Mouse (Mus musculus) heart, embryonic 10.5 days (tissue): ENCODE results near the gene Mpp6. TPM values are rescaled to one million over a fixed set of nuclear protein-coding genes. Genes with fewer than 3 reads are reported as not detected.

ENCODE experiments used
- DNase-seq: peaks from one replicate; pipeline ENCODE4 v3.0.0-alpha.2; 2017; ENCODE audit warnings: low spot score
- H3K27ac ChIP-seq: fragments of 300-500 bp; sonication (generic); 2 replicates; pipeline ENCODE4 v1.5.1; 2016; ENCODE audit warnings: mild to moderate bottlenecking
- H3K27me3 ChIP-seq: fragments of 300-500 bp; sonication (generic); 2 replicates; pipeline ENCODE4 v1.6.1; 2016; ENCODE audit warnings: mild to moderate bottlenecking; ENCODE audit not compliant: poor library complexity, insufficient read depth, severe bottlenecking
- H3K36me3 ChIP-seq: fragments of 300-500 bp; sonication (generic); 2 replicates; pipeline ENCODE4 v1.6.1; 2016; ENCODE audit warnings: mild to moderate bottlenecking, moderate library complexity
- H3K4me1 ChIP-seq: fragments of 300-500 bp; sonication (generic); 2 replicates; pipeline ENCODE4 v1.6.1; 2016; ENCODE audit warnings: mild to moderate bottlenecking
- H3K4me3 ChIP-seq: fragments of 300-500 bp; sonication (generic); 2 replicates; pipeline ENCODE4 v1.5.1; 2016; ENCODE audit warnings: mild to moderate bottlenecking, moderate library complexity
- H3K9me3 ChIP-seq: fragments of 300-500 bp; sonication (generic); 2 replicates; pipeline ENCODE4 v1.6.1; 2016; ENCODE audit warnings: mild to moderate bottlenecking, moderate library complexity
- WGBS: fragments of 180-500 bp; shearing (Covaris S2); methylation state at CpG from one replicate; pipeline ENCODE4 v1.1.7; 2016; 5-methylcytosine and 5-hydroxymethylcytosine counted together
- polyA plus RNA-seq: library from polyadenylated mRNA; unstranded; fragments of >200 nt; fragmentation: Nextera tagmentation; extraction: Ambion mirVana; gene quantifications from 2 replicates; pipeline ENCODE4 v1.2.1, GENCODE M21; 2016

Mpp6 gene
- polyA plus RNA-seq, 1 experiment from 2014 or later = 69.9 TPM

DNA sequence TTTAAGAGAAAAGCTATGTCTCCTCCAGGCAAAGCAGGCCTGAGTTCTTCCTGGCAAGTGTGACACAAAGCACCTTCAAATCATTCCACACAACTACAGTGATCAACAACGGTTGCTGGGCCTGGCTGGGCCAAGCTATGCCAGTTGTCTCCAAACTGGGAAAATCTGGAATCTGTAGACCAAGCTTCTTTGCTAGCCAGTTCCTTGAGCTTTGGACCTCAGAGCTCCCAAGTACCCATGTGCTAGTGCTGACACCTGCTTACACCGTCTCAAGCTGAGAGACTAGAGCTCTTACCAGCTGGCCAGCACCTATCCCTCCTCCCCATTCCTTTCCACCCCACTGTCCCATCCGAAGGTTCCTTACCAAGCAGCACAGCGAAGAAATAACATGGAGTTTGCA lies 105.9 kb downstream of the Mpp6 start:
- Histone ChIP-seq H3K9me3 (no peaks in the 10 kb centered on the region), H3K4me1 (0 out of 2 replicates have a peak, but pooled peaks cover 6% of the 10 kb centered on the region), H3K36me3 (no peaks in the 10 kb centered on the region), H3K27ac (no peak overlapping the region), H3K27me3 (no peaks in the 10 kb centered on the region), H3K4me3 (no peak overlapping the region)
- peak; percentile 50 for DNase-seq
- 77% methylated on average over 4 of the region's 4 CpGs for WGBS

- 63% methylated on average over 3 of the region's 3 CpGs for WGBS
- Histone ChIP-seq H3K27me3 (no peaks in the 10 kb centered on the region), H3K4me3 (no peak overlapping the region), H3K4me1 (peaks cover 20% of the 10 kb centered on the region), H3K27ac (no peak overlapping the region), H3K36me3 (no peaks in the 10 kb centered on the region), H3K9me3 (no peaks in the 10 kb centered on the region)
- no peak for DNase-seq
Measured at GRCm38 (mm10) chr6:50218628-50219027, 108.6 kb downstream of the Mpp6 start.

GRCm38 (mm10) chr6:50219066-50219465 lies 109.0 kb downstream of the Mpp6 start:
- Histone ChIP-seq H3K4me3 (no peak overlapping the region), H3K27me3 (no peaks in the 10 kb centered on the region), H3K27ac (no peak overlapping the region), H3K36me3 (no peaks in the 10 kb centered on the region), H3K9me3 (no peaks in the 10 kb centered on the region), H3K4me1 (peaks cover 20% of the 10 kb centered on the region)
- DNase-seq = no peak
- WGBS = 94% methylated on average over 6 of the region's 6 CpGs

- Histone ChIP-seq H3K4me1 (peaks cover 20% of the 10 kb centered on the region), H3K27ac (no peak overlapping the region), H3K9me3 (no peaks in the 10 kb centered on the region), H3K4me3 (no peak overlapping the region), H3K36me3 (no peaks in the 10 kb centered on the region), H3K27me3 (no peaks in the 10 kb centered on the region)
- WGBS = 42% methylated on average over 6 of the region's 6 CpGs
- peak; percentile 78 for DNase-seq
Measured at GRCm38 (mm10) chr6:50220863-50221262, 110.8 kb downstream of the Mpp6 start.

DNA sequence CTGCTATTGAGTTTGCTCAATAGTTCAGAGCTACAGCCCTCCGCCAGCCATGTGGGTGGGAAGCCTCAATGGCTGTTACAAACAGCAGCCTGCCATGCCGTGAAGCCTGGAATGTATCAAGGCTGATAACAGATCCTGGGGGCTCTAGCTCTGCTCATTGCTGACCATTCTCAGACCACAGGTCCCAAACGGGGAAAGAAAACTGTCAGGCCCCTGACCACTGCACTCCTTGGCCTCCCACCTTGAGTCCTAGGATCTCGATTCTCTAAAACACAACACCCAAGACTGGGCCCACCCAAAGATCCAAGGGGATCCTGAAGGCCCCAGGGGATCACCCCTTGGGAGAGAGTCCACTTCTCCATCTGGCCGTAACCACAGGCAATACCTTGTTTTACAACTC lies 112.3 kb downstream of the Mpp6 start:
- WGBS = 46% methylated on average over 5 of the region's 5 CpGs
- no peak overlapping the region for H3K4me3 ChIP-seq
- H3K27ac ChIP-seq = no peak overlapping the region
- H3K4me1 ChIP-seq = peaks cover 20% of the 10 kb centered on the region
- H3K36me3 ChIP-seq = no peaks in the 10 kb centered on the region
- no peaks in the 10 kb centered on the region for H3K27me3 ChIP-seq
- DNase-seq = peak; percentile 76
- H3K9me3 ChIP-seq = no peaks in the 10 kb centered on the region

GRCm38 (mm10) chr6:50222986-50223385 lies 112.9 kb downstream of the Mpp6 start:
- H3K4me1 ChIP-seq = peaks cover 19% of the 10 kb centered on the region
- DNase-seq = no peak
- no peaks in the 10 kb centered on the region for H3K9me3 ChIP-seq
- H3K27ac ChIP-seq = no peak overlapping the region
- H3K27me3 ChIP-seq = no peaks in the 10 kb centered on the region
- no peak overlapping the region for H3K4me3 ChIP-seq
- no peaks in the 10 kb centered on the region for H3K36me3 ChIP-seq
- WGBS = 67% methylated on average over 5 of the region's 5 CpGs

- 87% methylated on average over 4 of the region's 4 CpGs for WGBS
- Histone ChIP-seq H3K36me3 (no peaks in the 10 kb centered on the region), H3K4me3 (no peak overlapping the region), H3K4me1 (peaks cover 14% of the 10 kb centered on the region), H3K27me3 (no peaks in the 10 kb centered on the region), H3K27ac (no peak overlapping the region), H3K9me3 (no peaks in the 10 kb centered on the region)
- no peak for DNase-seq
Measured at GRCm38 (mm10) chr6:50223606-50224005, 113.6 kb downstream of the Mpp6 start.

- WGBS = 73% methylated on average over 5 of the region's 5 CpGs
- Histone ChIP-seq H3K27me3 (no peaks in the 10 kb centered on the region), H3K36me3 (no peaks in the 10 kb centered on the region), H3K4me3 (no peak overlapping the region), H3K27ac (no peak overlapping the region), H3K4me1 (peaks cover 14% of the 10 kb centered on the region), H3K9me3 (no peaks in the 10 kb centered on the region)
- DNase-seq = no peak
Measured at GRCm38 (mm10) chr6:50225232-50225631, 115.2 kb downstream of the Mpp6 start.

DNA sequence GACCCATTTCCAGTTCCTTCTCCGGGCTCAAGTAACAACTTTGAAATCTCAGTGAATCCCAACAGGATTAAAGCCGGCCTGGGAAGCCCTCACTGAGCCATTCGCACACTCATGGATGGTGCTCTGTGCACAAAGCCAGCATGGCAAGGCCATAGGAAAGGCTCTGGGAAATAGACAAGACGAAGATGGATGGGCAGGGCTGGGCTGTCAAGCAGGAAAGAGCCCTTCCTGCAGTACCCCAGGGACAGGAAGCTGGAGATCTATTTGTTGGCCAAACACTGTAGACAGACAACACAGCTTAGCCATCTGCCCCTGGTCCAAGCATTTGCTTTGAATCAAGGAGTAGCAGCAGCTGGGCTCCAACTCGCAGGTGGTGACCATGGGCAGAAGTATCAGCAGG lies 118.1 kb downstream of the Mpp6 start:
- DNase-seq = no peak
- Histone ChIP-seq H3K4me3 (no peak overlapping the region), H3K4me1 (no peaks in the 10 kb centered on the region), H3K27me3 (no peaks in the 10 kb centered on the region), H3K27ac (no peak overlapping the region), H3K36me3 (no peaks in the 10 kb centered on the region), H3K9me3 (no peaks in the 10 kb centered on the region)
- WGBS = 80% methylated on average over 5 of the region's 5 CpGs

- Histone ChIP-seq H3K27ac (no peak overlapping the region), H3K36me3 (no peaks in the 10 kb centered on the region), H3K4me1 (no peaks in the 10 kb centered on the region), H3K4me3 (no peak overlapping the region), H3K27me3 (no peaks in the 10 kb centered on the region), H3K9me3 (no peaks in the 10 kb centered on the region)
- DNase-seq = no peak
- 85% methylated on average over 5 of the region's 5 CpGs for WGBS
Measured at GRCm38 (mm10) chr6:50231288-50231687, 121.2 kb downstream of the Mpp6 start.

- WGBS = 48% methylated on average over 1 of the region's 1 CpGs
- Histone ChIP-seq H3K4me3 (no peak overlapping the region), H3K9me3 (no peaks in the 10 kb centered on the region), H3K27me3 (no peaks in the 10 kb centered on the region), H3K27ac (no peak overlapping the region), H3K36me3 (no peaks in the 10 kb centered on the region), H3K4me1 (no peaks in the 10 kb centered on the region)
- no peak for DNase-seq
Measured at GRCm38 (mm10) chr6:50232984-50233383, 122.9 kb downstream of the Mpp6 start.

DNA sequence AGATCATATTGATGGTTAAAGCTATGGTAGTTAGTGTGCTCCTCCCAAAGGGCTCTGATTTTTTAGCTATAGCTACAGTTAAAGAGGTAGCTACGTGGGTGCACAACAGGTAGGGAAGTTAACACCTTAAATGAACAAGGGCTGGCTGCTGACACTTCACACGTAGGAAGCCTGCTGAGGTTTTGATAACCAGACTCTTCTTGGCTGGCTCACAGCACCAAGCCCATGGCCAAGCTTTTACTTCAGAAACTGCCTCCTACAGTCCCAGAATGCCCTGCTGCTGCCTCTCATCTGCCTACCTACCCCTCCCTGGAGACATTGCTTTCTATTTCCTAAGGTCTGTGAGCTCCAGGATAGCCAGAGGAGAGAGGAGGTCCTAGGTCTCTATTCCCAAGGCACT lies 127.9 kb downstream of the Mpp6 start:
- Histone ChIP-seq H3K27me3 (no peaks in the 10 kb centered on the region), H3K36me3 (no peaks in the 10 kb centered on the region), H3K27ac (no peak overlapping the region), H3K4me3 (no peak overlapping the region), H3K4me1 (peaks cover 6% of the 10 kb centered on the region; the same call in 1 of the 2 replicates), H3K9me3 (no peaks in the 10 kb centered on the region)
- no peak for DNase-seq
- WGBS = 42% methylated on average over 2 of the region's 2 CpGs

- no peaks in the 10 kb centered on the region for H3K36me3 ChIP-seq
- no peaks in the 10 kb centered on the region for H3K27me3 ChIP-seq
- H3K9me3 ChIP-seq = no peaks in the 10 kb centered on the region
- H3K4me3 ChIP-seq = no peak overlapping the region
- 68% methylated on average over 2 of the region's 2 CpGs for WGBS
- H3K4me1 ChIP-seq = peaks cover 6% of the 10 kb centered on the region; the same call in 1 of the 2 replicates
- DNase-seq = no peak
- H3K27ac ChIP-seq = no peak overlapping the region
Measured at GRCm38 (mm10) chr6:50239902-50240301, 129.9 kb downstream of the Mpp6 start.

GRCm38 (mm10) chr6:50240437-50240836 lies 130.4 kb downstream of the Mpp6 start:
- H3K36me3 ChIP-seq = no peaks in the 10 kb centered on the region
- H3K9me3 ChIP-seq = no peaks in the 10 kb centered on the region
- no peak overlapping the region for H3K4me3 ChIP-seq
- no peak overlapping the region for H3K27ac ChIP-seq
- H3K4me1 ChIP-seq = peaks cover 6% of the 10 kb centered on the region; the same call in 1 of the 2 replicates
- no peaks in the 10 kb centered on the region for H3K27me3 ChIP-seq
- no peak for DNase-seq
- WGBS = 61% methylated on average over 5 of the region's 5 CpGs
